Mouse (Mus musculus): Measurements from ENCODE around the gene Slc6a12.
A peak's percentile ranks its signal among the peaks of the same experiment; 100 is the strongest.

The Slc6a12 gene

DNA sequence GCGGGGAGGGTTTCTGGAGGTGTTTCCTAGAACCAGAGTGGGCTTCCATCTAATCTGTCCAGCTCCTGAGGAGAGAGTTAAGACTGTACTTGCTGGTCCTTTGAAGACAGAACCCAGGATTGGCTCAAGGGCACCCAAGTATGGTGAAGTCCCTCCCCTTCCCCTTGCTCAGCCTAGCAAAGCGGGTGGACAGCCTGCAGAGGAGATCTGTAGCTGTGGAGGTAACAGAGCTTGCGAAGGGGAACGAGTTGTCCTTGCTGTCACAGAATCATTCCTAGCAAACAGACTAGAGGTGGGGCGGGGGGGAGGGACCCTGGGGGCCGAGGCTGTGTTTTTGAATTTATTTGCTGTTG is 871 bp downstream of the Slc6a12 start:
- no peak for DNase-seq (ENCODE audit: low spot score in 2 of 2)

DNA sequence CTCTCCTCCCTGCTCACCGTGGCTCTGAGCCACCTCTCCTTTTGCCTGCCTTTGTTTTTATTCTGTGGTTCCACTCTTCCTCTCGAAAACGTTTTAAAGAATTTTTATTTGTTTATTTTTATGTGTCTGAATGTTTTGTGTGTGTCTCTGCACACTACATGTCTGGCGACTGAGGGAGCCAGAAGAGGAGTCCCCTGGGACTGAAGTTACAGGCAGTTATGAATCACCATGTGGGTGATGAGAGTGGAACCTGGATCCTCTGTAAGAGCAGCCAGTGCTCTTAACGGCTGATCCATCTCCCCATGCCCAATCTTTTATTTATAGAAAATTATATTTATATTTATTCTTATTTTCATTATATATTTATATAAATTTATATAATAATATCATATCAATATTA is 1.5 kb downstream of the Slc6a12 start:
- DNase-seq (ENCODE audit: low spot score in 2 of 2) = no peak

DNA sequence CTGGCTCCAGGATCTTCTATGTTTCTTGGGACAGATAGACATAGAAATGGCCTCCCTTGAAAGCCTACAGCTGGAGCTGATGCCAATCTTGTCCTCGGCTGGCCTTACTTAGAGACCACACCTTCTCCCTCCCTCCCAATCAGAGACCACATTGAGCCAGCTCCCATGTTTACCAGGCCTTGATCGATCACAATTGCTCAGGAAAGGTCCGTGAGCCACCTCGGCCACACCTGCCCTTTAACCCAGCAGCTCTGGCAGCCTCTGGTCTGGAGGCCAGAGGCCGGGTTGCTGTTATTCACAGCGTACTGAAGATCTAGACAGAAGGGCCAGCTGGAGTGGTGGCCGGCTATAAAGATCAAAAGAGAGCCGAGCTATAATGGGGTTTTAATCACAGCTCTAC is 3.6 kb downstream of the Slc6a12 start:
- no peak for DNase-seq (ENCODE audit: low spot score in 2 of 2)

DNA sequence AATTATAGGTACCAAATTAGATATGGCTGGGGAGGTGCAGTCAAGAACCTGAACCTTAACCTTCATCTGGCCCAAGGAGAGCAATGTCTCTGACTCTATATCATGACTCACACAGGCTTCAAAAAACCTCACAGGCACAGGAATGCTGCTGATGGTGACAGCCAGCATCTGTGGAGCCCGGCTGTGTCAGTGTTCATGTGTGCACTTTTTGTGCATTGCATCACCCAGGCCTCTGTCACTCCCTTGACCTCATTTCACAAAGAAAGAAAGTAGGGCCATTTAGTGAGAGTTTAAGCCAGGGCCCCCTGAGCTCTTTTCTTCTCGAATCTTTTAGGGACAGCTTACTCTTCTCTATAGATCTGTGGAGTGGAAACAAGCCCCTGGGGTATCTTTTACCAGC is 9.4 kb downstream of the Slc6a12 start:
- DNase-seq (ENCODE audit: low spot score in 2 of 2) = no peak

DNA sequence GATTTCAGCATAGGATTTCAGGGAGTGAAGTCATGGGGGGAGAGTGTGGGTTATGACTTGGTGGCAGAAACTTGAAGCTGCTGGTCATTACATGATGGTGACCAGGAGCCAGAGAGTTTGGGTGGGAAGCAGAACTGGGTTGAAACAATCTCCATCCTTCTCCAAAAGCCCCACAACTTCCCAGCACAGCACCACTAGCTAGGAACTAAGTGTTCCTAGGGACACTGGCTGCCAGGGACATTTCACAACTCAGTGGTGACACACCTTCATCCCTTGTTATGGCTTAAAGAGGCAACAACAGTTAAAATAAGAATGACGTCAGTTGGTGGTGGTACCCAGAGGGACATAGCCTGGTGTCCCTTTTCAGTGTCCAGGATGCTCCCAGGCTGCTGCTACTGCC is 13.2 kb downstream of the Slc6a12 start:
- DNase-seq (ENCODE audit: low spot score in 2 of 2) = no peak

DNA sequence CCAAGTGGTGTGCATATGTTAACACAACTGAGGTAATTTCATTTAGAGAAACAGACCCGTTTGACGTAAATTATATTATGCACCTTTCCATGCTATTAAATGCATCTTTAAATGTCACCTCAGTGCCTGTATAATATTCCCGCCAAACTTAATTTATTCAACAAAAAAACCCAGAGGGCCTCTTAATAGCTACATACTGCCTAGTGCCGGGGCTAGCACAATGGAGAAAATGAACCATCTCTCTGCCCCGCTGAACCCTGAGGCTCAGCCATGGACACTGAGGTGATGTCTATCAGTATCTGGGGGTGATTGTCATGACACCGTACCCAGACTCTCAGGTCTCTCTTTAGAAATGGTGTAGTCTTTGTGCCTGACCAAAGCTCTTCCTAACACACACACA is 14.4 kb downstream of the Slc6a12 start:
- no peak for DNase-seq (ENCODE audit: low spot score in 2 of 2)

DNA sequence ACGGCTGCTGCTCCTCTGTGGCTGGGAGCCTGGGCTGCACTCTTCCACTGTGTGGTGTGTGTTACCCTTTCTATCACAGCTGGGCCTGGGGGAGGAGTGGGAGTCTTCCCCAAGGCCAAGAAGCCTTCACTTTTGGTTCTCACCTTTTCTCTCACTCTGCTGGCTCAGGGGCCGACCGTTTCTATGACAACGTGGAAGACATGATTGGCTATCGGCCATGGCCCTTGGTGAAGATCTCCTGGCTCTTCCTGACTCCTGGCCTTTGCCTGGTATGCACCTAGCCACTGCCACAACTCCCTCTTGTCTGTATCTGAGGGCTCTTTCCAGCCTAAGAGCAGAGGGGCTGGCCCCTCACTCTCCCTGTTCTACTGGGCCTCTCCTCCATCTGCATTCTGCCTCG is 20.2 kb downstream of the Slc6a12 start:
- DNase-seq (ENCODE audit: low spot score in 2 of 2) = no peak

DNA sequence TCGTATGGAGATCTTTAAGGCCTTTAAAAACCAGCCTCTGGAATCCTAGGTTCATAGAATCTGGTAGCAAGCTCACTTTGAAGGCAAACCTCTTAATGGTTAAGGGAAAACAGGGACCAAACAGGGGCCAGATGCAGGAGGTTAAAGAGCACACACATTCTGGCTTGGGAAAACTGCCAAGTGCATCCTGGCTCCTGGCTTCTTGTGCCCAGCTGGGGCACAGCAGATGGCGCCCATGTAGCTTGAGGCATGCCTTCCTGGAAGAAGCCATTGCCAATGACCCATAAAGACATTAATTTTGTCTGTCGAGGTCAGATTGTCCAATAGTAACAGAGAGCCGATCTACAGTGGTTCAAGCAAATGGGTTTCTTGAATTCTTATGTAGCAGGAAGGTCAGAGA is 21.1 kb downstream of the Slc6a12 start:
- DNase-seq (ENCODE audit: low spot score in 2 of 2) = no peak

DNA sequence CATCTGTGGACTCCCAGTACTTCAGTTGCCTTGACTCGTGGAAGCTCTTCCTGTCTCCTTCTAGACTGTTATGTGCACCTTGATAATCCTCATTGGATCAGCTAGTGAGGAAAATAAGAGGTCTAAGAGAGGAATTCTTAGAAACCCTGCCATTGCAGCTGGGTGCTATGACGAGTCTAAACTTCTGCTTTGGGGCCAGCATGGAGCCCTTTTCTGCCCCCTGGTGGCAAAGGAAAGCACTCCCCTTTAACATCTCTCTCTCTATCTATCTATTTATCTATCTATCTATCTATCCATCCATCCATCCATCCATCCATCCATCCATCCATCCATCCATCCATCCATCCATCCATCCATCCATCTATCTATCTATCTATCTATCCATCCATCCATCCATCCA is 23.7 kb downstream of the Slc6a12 start:
- peak in 1 of 2 experiments; percentile 8 for DNase-seq (ENCODE audit: low spot score in 2 of 2)

DNA sequence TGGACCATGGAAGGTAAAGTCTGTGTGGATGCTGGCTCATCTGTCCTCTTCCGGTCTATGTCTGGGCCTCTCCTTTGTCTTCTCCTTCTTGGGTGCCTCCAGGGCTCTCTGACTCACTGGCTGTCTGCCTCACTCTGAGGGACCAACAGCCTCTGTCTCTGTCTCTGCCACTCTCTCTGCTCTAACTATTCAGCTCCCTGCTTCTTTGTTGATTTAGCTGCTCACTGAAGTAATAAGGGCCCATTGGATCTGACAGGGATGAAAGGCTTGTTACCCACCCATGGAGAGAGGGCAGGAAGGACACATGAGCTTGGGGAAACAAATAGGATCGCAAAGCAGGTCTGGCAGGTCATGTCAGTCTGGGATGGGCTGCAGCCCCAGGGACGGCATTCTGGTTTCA is 24.2 kb downstream of the Slc6a12 start:
- no peak for DNase-seq (ENCODE audit: low spot score in 2 of 2)

DNA sequence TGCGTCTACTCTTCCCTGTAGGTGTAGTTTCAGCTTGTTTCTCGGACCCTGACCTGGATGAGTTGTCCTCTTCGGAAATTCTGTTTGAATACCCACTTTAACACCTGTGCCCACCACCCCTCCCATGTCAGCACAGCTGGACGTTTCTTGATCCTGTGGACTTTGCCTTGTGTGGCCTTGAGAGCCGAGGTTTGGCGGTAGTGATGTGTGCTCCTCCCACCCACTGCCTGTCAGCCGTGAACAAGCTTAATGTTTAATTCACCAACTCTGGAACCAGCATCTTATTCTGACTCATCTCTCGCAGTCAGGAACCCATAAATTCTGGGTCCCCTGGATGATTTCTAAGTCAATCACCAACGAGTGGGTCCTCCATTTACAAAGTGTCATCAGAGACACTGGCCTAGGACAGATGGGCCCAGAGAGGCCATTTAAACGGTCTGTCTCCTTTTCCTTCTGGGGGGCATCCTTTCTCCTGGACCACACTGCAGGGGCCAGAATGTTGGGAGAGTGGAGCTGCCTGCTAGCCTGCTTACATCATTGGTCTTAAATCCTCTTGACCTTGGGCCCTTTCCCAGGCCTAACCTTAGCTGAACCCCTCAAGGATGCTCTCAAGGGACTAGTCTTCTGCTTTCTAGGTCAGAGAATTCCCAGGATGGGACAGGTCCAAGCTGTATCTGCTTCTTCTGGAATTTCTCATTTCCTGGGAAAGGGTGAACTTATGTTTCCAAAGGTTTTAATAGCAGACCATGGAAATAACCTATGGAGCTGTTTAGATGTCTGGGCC is 28.5 kb downstream of the Slc6a12 start:
- DNase-seq (ENCODE audit: low spot score in 2 of 2) = no peak

DNA sequence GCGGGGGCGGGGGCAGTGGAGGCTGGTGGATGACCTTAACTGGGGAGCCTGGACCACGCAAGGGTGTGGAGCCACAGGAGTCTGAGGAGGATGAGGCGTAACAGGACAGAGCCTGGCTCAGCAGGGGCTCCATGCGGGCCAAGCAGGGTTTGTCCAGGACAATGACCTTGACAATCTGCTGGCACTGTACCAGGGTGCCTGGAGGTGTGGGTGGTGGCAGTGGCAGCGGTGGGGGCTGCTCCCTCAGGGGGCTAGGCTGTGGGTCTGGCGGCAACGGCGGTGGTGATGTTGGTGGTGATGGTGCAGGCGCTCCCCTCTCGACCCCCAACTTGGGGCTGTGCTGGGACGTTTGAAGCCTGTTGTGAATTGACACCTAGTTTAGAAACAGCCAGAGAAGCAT is 33.3 kb downstream of the Slc6a12 start:
- no peak for DNase-seq (ENCODE audit: low spot score in 2 of 2)

DNA sequence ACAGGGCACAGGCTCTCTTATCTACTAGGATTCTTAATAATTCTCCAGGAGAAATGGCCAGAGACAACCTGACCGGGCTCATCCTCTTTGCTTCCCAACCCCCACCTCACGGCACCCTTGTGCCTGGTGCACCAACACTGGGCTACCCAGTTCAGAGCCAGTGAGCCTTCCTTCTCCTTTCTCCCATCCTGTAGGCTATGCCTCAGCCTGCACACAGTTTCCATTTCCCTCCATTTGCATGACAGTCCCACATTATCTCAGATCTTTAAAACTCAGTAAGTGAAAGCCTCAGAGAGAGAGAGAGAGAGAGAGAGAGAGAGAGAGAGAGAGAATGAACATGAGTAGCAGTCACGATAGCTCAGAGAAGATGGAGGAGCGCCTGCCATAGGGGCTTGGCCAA is 35.4 kb downstream of the Slc6a12 start:
- DNase-seq (ENCODE audit: low spot score in 2 of 2) = no peak

DNA sequence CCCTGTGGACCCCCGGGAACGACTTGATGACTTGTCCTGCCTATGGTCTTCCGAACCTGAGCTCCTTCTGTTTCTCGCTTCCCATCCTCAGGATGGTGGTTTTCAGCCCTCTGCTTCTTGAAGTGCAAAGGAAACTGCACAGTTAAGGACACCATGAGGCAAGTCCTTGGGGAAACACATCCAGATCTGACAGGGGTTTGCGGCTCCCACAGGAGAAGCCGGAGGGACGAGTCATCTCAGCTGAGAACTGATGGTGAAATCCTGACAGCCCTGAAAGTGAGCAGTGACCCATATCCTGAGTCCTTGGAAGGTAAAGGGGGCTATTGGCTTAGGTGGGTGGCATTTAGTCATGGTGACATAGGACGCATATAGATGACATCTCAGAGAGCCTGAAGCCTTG is 37.7 kb downstream of the Slc6a12 start:
- no peak for DNase-seq (ENCODE audit: low spot score in 2 of 2)

DNA sequence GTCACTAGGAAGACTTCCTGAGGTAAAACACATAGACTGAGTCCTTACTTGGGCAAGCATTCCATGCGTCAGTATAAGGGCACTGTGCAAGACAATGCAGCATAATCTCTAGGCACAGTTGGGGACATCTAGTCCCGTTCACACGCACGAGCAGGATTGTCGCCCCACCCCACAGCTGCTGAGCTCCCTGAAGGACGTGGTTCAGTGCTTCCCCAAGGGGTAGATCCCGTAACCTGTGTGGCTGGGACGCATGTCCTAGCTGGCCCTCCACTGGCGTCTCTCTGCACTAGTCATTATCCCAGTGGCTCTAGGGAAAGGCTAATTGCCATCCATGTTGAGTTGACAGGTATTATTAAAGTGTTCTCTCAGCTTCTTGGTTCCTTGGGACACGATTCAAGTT is 39.2 kb downstream of the Slc6a12 start:
- no peak for DNase-seq (ENCODE audit: low spot score in 2 of 2)

DNA sequence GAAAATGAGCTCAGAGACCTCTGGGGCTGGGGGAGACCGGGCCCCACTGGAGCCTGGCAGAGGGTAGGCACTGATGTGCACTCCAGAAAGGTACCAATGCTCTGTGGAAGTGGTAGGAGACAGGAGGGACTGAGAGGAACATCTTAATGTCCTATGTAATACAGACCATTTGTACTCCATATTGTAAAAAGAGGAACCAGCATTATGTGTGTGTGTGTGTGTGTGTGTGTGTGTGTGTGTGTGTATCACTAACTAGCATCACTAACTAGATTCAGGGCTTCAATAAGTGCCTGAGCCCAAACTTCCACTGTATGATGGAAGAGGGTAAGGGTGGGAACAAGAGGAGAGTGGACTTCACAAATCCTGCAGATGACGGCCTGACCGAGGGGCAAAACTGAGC is 42.5 kb downstream of the Slc6a12 start:
- no peak for DNase-seq (ENCODE audit: low spot score in 2 of 2)

DNA sequence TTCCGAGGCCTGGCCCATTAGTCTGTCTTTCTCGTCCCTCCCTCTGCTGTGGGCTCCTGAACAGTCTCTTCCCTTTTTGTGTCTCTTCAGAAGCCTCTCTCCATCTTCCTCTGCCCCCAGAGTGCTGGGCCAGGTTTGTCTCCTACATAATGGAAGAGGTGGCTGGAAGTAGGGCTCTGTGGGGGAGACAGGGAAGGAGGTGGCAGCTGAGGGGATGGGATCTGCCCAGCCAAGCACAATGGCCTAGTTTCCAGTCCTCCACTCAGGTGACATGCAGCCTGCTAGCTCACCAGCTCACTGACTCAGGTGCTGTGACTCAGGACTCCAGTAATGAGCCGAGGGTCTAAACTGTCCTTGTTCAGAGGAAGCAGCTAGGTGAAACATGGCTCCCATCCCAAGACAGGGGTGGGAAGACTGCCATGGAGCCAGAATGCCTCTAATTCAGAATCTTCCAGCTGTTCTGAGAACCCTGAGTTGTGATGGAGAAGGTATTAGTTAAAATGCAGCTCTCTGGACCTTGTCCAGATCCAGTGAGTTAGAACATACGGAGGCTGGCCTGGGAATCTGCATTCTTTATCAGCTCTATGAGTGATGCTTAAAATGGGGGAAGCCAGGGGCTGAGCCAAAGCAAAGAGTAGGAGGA is 49.9 kb downstream of the Slc6a12 start:
- no peak for DNase-seq (ENCODE audit: low spot score in 2 of 2)

DNA sequence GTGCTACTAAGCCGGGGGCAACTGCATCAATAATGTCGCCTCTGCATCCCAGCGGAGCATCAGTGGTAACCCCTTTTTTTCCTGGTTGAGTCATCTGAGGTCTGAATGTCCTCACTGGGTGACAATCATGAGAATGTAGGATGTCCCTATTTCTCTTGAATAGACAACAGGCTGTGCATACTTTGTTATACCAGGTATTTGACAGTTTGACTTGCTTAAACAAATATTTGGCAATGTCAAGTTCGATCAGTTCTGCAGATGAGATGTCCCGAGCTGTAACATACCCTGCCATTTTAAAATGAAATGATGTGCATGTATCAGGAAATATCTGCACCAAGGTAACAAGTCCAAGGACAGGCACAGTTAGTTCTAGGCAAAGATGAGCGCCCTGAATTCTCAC is 58.3 kb downstream of the Slc6a12 start:
- no peak for DNase-seq (ENCODE audit: low spot score in 2 of 2)

DNA sequence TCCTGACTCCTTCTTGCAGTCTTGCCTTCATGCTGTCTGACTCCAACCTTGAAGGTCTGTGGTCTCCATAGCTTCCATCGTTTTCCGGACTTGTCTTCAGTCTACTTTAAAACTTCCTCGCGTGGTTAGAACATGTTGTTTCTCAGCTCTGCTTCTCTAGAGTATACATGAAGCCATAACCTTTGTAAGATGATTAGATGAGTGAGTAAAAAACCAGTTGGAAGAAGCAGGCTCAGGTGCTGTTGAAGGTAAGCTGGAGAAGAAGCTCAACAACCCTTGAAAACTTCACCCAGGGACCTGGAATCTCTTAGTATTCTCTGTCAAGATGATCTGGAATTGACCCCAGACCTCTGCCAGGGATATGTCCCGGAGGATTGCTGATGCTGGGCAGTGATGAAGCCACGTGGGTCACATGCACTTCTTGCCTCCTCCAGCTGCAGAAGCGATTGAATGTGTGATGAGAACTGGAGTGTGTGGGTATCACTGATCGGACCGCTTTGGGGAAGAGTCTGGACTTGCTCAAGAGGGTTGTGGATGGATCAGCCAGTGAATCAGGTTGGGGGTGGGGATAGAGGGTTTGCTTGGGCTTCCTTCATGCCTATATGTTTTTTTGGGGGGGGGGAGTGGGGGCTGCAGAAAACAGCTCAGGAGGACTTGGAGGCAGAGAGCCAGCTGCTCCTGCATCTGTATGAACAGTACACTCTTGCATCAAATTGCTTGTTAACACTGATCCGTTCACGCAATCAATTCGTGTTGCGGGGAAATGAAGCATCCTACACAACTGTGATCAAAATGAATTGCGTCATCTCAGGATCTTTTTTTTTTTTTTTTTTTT is 59.2 kb downstream of the Slc6a12 start:
- no peak for DNase-seq (ENCODE audit: low spot score in 2 of 2)

DNA sequence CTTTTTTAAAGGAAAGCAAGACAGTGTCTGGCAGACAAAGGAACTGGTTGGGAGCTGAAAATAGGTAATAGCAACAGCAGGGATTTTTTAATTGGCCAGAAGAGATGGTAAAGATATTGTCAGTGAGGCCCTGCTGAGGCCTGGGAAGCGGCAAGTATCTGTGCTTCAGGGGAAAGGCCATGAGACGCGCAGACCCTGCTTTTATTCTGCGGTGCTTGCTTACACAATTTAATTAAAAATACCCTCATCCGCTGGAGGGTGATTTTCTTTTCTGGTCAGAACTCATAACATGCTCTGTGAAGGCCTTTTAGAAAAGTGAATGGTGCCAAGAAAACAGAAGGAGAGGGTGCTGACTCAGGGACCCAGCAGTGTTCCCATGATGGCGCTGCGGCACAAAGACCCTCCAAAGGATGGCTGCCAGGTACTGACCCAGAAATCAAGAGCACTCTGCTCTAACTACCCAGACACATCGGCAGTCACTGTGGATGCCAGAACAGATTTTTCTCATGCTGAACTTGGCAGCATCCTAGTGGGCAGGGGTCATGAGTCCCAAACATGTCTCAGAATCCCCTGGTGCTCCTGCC is 59.9 kb downstream of the Slc6a12 start:
- DNase-seq (ENCODE audit: low spot score in 2 of 2) = no peak

DNA sequence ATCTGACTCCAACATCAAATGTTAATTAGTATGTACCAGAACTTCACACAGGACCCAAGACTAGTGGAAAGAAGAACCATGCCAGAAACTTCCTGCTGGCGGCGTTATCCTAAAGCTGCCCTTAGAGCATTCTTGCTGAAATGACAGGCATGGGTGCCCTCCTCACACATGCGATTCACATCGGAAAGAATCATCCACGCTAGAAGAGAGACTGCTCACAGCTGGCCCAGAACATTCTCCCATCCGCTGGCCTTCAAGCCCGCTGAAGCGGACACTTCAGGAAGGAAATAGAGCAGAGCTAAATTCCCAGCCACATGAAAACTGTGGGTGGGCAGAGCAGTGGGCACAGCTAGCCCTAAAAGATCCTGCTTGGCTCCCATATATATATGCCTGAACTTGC is 62.4 kb downstream of the Slc6a12 start:
- DNase-seq (ENCODE audit: low spot score in 2 of 2) = no peak

DNA sequence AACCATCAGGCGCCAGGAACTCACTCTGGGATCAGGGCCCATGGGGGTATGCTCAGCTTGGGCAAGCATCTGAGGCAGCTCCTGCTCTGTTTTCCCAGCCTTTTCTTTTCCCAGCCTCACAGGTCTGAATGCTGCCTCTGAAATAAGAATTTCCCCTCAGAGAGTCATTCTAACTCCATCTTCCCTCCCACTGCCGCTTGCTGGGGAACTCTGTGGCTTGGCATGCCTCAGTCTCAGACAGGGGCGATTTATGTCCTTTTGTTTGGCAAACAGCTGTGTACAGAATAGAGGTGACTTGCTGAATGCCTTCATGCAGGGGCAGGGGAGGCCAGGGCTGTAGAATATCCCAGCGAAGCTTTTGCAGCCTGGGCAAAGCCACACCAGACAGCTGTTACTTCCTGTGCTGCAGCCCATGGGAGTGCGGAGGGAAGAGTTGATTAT is 64.7 kb downstream of the Slc6a12 start:
- no peak for DNase-seq (ENCODE audit: low spot score in 2 of 2)

Measured in spleen, postnatal 36 days (tissue).